Mouse (Mus musculus) spleen, adult 18-20 months (tissue): ENCODE measurements around the gene Gm42420.

Experiments used
- DNase-seq, 2 experiments: peaks; one replicate each; pipeline ENCODE4 v3.0.0; 2022; ENCODE audit warnings: mixed read lengths in 2 of 2

The Gm42420 gene

DNA sequence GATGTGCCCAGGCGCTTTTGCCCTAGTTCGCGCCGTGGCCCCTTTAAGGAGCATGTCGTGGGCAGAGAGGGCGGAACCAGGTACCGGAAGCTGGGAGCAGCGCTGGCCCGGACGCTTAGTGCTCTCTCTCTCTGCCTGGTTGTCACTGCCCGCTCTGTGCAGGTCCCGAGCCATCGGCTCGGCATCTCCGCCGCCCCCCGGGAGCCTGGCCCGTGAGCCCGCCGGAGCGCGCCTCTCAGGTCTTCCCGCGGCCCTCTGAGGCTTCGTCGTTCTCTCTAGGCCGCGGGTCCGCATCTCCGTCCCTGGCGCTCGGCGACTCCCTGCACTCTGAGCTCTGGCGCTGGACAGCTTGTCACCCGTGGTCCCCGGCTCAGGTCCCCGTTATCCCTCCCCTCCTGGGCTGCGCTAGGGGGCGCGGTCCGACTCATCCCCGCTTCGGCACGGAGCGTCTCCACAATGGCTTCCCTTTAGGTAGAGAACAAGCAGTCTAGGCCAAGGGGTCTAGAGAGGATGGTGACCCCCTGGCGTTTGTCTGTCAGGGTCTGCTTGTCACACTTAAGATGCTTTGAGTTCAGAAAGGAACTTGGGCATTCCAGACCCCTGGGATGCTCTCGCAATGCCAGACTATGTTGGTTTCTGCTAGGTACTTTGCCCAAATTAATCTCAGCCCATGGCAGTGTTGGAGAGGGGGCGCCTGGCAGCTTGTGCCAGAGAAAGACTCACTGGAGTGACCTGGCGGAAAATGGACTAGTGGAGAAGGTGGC, 11.6 kb upstream of the Gm42420 start, which contains the start of gene Adck2:
Gene Adck2, plus strand, starts transcription at position 83 of the 764 bp plus-strand sequence.
- DNase-seq: peak; percentile 66 to 68

DNA sequence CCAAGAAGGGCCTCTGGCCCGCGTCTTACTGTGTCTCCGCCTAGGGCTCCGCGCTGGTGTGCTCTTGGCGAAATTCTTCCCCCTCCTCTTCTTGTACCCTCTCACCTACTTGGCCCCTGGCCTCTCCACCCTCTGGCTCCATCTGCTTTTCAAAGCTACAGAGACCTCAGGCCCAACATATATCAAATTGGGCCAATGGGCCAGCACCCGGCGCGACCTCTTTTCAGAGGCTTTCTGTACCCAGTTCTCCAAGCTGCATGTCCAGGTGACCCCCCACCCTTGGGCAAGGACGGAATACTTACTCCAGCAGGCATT, 11.0 kb upstream of the Gm42420 start:
- no peak for DNase-seq

DNA sequence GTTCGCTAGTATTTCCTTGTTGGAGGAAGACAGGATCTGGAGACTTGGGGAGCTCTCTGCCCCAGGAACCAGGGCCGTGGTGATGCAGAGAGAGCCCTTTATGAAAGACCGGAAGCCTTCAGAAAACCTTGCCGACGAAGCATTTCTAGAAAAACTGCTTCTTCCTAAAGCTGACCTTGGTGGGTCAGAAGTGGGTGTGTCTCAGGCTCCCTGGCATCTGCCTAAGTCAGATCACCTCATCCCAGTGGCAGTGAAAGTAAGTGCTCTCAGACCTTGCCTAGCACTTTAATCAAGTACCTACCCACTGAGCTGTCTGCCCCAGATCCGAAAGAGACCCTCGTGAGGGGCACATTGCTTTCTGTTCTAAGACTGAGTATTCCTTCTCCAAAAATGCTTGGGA, 10.6 kb upstream of the Gm42420 start:
- DNase-seq: no peak

DNA sequence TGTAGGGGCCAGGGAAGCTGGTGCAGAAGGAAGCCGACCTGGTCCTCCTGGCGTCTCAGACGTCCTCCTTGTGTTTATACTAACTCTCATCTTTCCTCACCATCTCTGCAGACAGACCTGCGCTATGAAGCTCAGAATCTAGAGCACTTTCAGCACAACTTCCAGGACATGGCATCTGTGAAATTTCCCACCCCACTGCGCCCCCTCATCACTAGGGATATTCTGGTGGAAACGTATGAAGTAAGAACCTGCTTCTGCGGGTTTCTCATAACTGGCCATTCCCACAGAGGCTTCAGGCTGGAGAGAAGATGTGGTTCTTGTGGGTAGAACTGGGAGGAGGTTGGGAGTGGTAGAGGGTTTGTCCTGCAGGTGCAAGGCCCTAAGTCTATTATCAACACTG, 6.0 kb upstream of the Gm42420 start:
- DNase-seq: no peak

DNA sequence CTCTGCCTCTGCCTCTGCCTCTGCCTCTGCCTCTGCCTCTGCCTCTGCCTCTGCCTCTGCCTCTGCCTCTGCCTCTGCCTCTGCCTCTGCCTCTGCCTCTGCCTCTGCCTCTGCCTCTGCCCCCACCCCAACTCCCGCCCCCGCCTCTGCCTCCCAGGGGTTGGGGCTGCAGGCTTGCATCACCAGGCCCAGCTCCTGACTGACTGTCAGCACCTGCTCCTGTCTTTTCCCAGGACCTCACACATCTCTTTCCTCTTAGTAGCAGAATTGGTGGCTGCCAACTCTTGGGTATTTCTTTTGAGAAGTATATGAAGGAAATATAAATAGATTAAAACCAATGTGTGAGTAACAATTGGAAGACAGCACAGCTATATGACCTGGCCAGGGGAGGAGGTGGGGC, 5.0 kb upstream of the Gm42420 start:
- no peak for DNase-seq

DNA sequence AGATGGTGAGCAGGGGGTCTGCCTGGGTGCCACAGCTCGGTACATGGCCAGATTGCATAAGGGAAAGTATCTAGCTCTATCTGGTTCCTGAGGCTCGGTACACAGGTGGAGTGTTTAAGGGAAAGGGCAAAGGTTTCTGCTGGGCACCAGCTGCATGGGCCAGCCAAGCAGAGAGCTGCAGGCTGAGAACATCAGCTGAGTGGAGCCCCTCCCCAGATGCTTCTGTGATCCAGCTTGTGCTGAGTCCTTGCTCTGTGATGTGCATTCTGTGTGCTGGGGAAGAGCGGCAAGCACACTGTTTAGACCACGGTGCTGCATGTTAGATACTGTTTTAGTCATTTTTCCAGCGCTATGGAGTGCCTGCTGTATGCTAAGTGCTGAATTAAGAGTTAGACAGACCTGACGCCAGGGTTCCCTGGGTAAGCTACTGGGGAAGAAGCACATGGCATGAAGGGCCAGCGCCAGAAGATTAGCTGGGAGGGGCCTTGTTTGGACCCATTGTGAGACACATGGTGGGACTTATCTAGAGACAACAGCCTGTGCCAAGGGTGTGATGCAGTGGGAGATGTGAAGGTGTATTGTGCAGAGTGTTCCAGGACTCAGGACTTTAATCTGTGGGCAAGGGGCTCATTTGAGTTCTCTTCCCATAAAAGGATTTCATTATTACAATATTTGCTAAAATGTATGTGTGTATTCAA, 4.3 kb upstream of the Gm42420 start:
- DNase-seq: no peak

DNA sequence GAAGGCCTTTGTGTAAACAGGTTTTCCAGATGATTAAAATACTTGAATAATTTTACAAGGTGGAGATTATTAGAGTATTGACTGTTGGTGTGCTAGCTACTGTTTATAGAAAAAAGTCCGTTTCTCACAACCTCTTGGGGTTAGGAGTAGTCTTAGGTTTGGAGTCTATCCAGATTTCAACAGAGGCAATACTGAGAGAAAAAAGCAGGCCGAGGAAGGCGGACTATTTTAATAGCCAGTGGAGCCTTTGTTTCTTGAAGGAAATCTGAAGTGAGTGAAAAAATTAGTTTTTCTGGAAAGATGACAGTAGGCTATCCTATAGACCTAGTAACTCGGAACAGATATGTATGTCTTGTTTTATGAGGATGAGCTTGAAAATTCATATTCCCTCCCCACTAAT, 5.9 kb downstream of the Gm42420 start:
- no peak for DNase-seq

DNA sequence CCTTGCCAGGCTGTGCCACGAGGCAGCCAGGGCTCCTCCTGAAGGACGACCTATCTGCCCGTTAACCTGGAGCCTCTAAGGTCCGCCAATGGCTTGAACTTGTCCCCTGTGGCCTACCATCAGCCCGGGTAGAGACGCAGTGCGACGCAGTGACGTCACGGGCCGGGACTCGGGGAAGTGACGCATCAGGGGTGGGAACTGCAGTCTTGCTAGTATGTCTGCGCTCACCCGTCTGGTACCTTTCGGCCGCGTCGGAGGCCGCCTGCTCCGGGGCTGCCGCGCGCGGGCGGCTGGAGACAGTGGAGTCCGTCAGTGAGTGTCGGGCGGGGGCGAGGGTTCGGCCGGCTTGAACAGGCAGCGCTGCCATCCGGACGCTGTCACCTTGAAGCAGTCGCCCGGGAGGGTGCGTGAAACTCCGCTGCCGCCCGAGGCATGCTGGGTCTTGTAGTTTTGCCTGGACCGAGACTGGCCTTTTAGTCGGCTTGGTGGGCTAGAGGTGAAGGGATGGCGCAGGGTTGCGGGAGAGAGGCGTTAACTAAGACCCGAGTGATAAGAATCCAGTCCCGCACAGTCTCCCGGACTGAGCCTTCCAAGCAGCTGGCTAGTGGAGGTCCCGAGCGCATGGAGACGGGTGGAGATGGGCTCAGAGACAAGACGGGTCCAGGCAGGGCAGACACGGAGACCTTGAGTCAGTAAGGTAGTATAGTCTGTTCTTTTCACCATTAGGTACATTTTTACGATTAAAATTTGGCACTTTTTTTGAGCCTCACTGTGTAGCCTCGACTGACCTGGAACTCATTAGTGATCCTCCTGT, 7.1 kb downstream of the Gm42420 start, which contains the start of gene Ndufb2:
Gene Ndufb2, plus strand, starts transcription at position 174 of the 814 bp plus-strand sequence.
- peak; percentile 86 to 93 for DNase-seq

DNA sequence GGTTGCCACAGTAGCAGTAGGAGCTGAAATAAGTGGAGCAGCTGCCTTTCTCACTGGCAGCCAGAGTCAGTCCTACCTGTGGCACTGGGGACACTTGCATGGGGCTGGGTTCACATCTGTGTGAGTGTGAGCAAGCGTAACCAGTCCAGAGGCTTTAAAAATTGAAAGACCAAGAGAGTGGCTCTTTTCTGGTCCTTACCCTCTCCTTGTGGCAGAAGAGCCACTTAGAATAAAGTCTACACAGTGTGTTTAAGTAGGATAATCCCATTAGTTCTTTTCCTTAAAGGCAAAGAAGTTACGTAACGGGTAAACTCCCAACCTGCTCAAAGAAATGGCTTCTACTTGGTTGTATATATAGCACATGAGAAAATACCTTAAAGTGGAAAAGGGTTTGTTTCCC, 15.3 kb downstream of the Gm42420 start:
- no peak for DNase-seq

DNA sequence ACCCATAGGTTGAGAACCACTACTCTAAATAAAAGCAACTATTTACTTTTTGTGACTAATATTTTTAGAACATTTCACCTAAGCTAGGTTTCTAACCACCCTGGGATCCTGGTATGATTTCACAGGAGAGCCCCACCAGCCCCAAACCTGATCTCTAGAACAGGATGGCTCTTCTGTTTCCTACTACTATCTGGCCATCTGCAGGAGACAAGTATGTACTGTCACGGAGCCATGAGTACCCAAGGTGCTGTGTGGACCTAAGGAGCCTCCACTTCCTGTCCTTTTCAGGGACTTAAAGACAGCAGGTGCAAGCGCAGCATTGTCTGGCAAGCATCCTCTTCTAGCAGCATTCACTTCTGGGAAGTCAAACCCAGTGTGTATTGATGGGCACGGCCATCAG, 16.3 kb downstream of the Gm42420 start:
- DNase-seq: no peak

DNA sequence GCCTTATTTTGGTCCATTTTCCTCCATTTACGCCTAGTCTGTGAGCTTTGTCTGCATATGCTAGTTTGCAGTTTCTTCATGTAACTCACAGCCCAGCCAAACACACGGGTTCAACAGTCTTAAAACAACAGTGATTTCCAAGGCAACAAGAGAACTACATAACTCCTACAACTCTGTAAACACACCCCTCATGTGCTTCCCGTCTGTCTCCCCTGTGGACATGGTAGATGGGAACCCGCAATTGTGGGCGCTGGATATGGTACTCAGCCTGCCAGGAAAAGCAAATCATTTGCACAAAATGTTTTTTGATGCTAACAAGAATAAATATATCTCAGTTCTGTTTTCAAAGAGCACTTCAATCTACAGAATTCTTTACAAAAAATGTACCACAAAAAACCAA, 19.0 kb downstream of the Gm42420 start:
- no peak for DNase-seq

DNA sequence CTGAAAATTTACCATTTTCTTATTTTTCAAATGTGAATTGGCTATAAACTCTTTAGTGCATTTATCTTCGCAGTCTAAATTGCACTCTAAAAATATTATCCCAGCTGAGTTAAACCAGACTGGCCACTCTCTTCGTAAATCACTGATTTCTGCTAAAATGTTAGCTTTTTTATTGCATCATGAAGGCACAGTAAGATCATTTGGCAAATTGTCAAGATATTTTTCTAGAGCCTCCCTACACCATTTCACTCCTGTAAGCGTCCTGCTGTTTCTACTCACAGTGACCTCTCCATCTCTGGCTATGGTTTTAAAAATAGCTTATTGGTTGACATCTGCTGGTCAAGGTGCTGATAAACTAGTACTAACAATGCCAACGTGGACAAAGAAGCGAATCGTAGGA, 20.5 kb downstream of the Gm42420 start:
- no peak for DNase-seq

DNA sequence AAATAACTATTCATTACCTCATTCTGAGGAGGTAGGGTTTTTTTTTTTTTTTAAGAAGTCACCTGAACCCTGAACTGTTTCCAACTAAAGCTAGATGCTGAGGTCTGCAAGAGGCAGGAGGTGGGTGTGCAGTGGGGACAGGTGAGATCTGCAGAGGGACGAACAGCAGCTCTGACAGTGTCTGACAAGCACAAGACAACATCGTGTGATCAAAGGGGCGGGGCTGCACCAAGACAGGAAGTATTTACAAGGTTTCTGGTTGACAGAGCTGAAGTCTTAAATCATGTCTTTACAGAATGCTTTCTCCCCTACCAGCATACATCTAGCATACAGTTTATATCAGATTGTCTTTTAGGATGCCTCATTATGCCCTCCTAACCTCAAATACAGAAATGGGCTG, 21.3 kb downstream of the Gm42420 start:
- peak in 1 of 2 experiments; percentile 24 for DNase-seq

DNA sequence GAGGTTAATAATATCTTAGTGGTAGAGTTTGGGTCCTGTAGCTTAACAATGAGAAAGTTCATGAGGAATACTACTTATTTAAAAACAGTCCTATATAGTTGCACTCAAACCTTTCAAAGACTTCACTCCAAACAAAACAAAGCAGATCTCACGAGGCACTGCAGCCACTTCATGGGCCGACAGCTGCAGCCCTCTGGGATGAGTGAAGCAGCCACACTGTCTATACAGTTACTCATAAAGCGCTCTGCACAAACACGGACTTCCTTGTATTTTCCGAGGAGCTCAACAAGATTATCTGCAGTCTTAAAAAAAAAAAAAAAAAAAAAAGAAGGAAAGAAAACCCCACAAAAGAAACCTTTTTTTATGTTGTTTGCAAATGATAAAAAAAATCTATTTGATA, 21.8 kb downstream of the Gm42420 start:
- no peak for DNase-seq

DNA sequence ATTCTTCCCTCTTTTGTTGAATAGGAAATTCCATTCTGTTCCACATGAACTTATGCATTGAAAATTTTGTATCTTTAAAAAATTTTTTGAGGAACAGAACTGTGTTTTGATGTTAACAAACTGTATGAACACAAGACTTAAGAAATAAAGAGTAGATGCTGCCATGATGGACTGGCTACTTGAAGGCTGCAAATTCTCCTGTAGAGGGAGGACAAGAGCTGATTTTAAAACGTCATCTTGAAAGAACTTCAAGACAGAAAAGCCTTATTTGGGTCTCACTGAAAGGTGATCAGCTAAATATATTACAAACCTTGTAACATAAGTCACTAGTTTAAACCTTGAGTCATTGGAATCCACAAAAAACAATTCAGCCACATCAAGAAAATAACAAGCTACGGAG, 24.7 kb downstream of the Gm42420 start:
- DNase-seq: no peak

DNA sequence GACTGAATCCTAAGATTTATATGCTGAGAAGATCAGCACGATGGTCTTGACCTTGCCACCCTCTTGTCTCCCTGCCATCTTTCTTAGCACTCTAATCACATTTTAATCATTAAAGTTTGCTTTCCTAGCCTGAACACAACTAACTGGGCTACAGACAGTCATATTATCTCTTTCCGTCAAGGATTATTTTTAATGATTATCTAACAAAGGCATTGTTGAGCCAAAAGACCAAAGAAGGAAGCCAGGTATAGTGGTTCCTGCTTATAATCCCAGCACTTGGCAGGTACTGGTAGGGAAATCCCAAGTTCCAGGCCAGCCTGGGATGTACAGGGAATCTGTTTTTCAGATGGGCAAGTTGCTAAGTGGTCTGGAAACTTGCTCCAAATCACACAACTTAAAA, 25.7 kb downstream of the Gm42420 start:
- no peak for DNase-seq
